Mouse (Mus musculus) urinary bladder, adult 2 months (tissue): ENCODE data around the gene Pik3r4. TPM values are rescaled to one million over a fixed set of nuclear protein-coding genes. Genes with fewer than 3 reads are reported as not detected.

ENCODE experiments used
- DNase-seq: peaks from one replicate; pipeline ENCODE4 v3.0.0; 2022; ENCODE audit warnings: low spot score
- polyA plus RNA-seq: library from polyadenylated mRNA; depleted of rRNA; stranded (reverse); fragments of >200 nt; gene quantifications from 2 replicates; pipeline ENCODE4 v1.2.3, GENCODE M21; 2012; rRNA removed

Pik3r4 gene
- polyA plus RNA-seq, 1 experiment: 18.1 TPM

- no peak for DNase-seq
These were observed 55.1 kb downstream of the Pik3r4 start for GRCm38 (mm10) chr9:105697764-105698396.

GRCm38 (mm10) chr9:105700702-105701101, 57.9 kb downstream of the Pik3r4 start:
- no peak for DNase-seq

GRCm38 (mm10) chr9:105701966-105702365, 59.2 kb downstream of the Pik3r4 start:
- no peak for DNase-seq

GRCm38 (mm10) chr9:105704226-105704932, 61.6 kb downstream of the Pik3r4 start:
- DNase-seq: no peak

GRCm38 (mm10) chr9:105705011-105705410, 62.2 kb downstream of the Pik3r4 start:
- DNase-seq: no peak

- no peak for DNase-seq
These were observed 69.3 kb downstream of the Pik3r4 start for GRCm38 (mm10) chr9:105712049-105712448.

GRCm38 (mm10) chr9:105719367-105719766, 76.6 kb downstream of the Pik3r4 start:
- DNase-seq: no peak

- no peak for DNase-seq
These were observed 77.1 kb downstream of the Pik3r4 start for GRCm38 (mm10) chr9:105719851-105720395.

GRCm38 (mm10) chr9:105720430-105720829, 77.7 kb downstream of the Pik3r4 start:
- DNase-seq: no peak

- DNase-seq: no peak
These were observed 89.2 kb downstream of the Pik3r4 start for GRCm38 (mm10) chr9:105731976-105732375.

GRCm38 (mm10) chr9:105734651-105735050, 91.9 kb downstream of the Pik3r4 start:
- DNase-seq: no peak

- DNase-seq: no peak
These were observed 92.4 kb downstream of the Pik3r4 start for GRCm38 (mm10) chr9:105735195-105735594.

Other genes starting within 250 kb of the Pik3r4 start
- 7.0 and 7.3 TPM in 2 replicates for gene Aste1, start 247.6 kb upstream of the Pik3r4 start, polyA plus RNA-seq
- gene Nek11, start 247.5 kb upstream of the Pik3r4 start, polyA plus RNA-seq: 0.12 and 0.26 TPM in 2 replicates
- 81.9 and 83.4 TPM in 2 replicates for gene Atp2c1, start 115.7 kb upstream of the Pik3r4 start, polyA plus RNA-seq
- 0.41 and 0.71 TPM in 2 replicates for gene Col6a6, start 185.2 kb downstream of the Pik3r4 start, polyA plus RNA-seq